Mouse (Mus musculus) heart, postnatal 0 days (tissue): ENCODE results near the gene Itga8.

Experiments
- CTCF ChIP-seq: IDR thresholded peaks from 2 replicates; pipeline ENCODE4 v1.5.1; 2016; ENCODE audit warnings: antibody characterized with exemption, control low read depth, low read depth
- EP300 ChIP-seq: IDR thresholded peaks from 2 replicates; pipeline ENCODE4 v1.6.1; 2016; ENCODE audit warnings: antibody characterized with exemption, low read depth

- TF ChIP-seq EP300, result no peak
- no peak for TF ChIP-seq CTCF
Observed at GRCm38 (mm10) chr2:12329068-12329407, 27.3 kb upstream of the Itga8 start.
